Mouse (Mus musculus): ENCODE measurements around the gene Bhlhb9. TPM values are rescaled to one million over a fixed set of nuclear protein-coding genes. Genes with fewer than 3 reads are reported as not detected.

Gene Bhlhb9
- total and polyA plus RNA-seq, 3 experiments: 4.7 to 16.2 (median 9.0) TPM

DNA sequence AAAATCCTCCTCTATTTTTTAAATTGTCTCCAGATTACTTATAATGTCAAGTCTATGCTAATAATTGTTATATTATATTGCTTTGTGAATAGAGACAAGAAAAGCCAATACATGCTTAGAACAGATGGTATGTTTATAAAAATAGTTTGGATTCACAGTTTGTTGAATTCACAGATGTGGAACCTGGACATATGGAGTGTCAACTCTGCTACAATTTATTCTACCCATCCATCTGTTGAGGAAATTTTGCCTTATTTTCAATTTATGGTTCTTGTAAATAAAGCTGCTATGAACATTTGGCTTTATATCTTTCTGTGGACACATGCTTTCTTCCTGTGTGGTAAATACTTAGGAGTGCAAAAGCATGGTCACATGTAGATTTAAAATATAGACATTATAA is 131.2 kb downstream of the Bhlhb9 start:
- no peak for DNase-seq
- Histone ChIP-seq H3K79me2 (replicated peaks; ENCODE audit: control insufficient read depth, insufficient read depth, low read length) (no peaks in the 10 kb centered on the region), H3K36me3 (ENCODE audit: control insufficient read depth, insufficient read depth, low read length) (no peaks in the 10 kb centered on the region), H3K9ac (ENCODE audit: low read depth, low read length) (no peak overlapping the region), H3K27me3 (ENCODE audit: control insufficient read depth, insufficient read depth, low read length) (no peaks in the 10 kb centered on the region), H3K27ac (no peak overlapping the region), H3K4me1 (ENCODE audit: control insufficient read depth, insufficient read depth, low read length) (no peaks in the 10 kb centered on the region), H3K4me3 (no peak overlapping the region)
- TF ChIP-seq CTCF (IDR thresholded peaks at IDR 0.05): no peak
- no peak for TF ChIP-seq POLR2A (IDR thresholded peaks at IDR 0.05; ENCODE audit: insufficient read depth, low read depth, low read length)
- no peak for TF ChIP-seq EP300 (IDR thresholded peaks at IDR 0.05; ENCODE audit: insufficient read depth, low read depth, low read length)
- intact Hi-C loops (cut with DNase I): no loop called here

DNA sequence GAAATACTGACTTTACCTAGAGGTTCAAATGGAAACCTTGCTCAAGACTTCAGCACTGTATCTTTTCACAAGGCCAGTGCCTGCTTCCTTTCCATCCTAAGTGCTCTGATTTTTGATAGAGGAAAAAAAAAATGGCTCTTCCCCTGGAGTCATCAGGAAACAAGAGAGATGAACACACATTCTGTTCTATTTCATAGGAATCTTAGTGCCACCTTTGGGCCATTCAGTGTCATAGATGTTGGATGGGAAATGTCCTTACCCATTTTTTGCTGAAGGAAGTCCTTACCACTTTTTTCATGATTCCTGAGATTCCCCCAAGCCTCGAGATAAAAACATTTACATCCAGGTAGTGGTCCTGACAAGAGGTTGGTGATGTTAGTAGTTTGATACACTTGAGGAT is 139.1 kb downstream of the Bhlhb9 start:
- H3K4me3 ChIP-seq: no peak overlapping the region
- intact Hi-C loops (cut with DNase I): no loop called here
- no peak for DNase-seq
- H3K36me3 ChIP-seq (ENCODE audit: control insufficient read depth, insufficient read depth, low read length): no peaks in the 10 kb centered on the region
- WGBS: 35% methylated on average over 1 of the region's 1 CpGs
- H3K27me3 ChIP-seq (ENCODE audit: control insufficient read depth, insufficient read depth, low read length): no peaks in the 10 kb centered on the region
- no peaks in the 10 kb centered on the region for H3K4me1 ChIP-seq (ENCODE audit: control insufficient read depth, insufficient read depth, low read length)
- no peaks in the 10 kb centered on the region for H3K79me2 ChIP-seq (replicated peaks; ENCODE audit: control insufficient read depth, insufficient read depth, low read length)
- TF ChIP-seq CTCF (IDR thresholded peaks at IDR 0.05) (0 out of 2 replicates have a peak, but pooled peaks have one; percentile 11), EP300 (IDR thresholded peaks at IDR 0.05; ENCODE audit: insufficient read depth, low read depth, low read length) (no peak)
- H3K9ac ChIP-seq (ENCODE audit: low read depth, low read length): no peak overlapping the region
- no peak overlapping the region for H3K27ac ChIP-seq

Small RNA genes lying within 50 kb of the gene (microRNA-seq; reads per million reads assigned to microRNA genes)
- 0 reads per million in 2 experiments for gene Mir1970

Other genes starting within 250 kb of the Bhlhb9 start
- gene Nxf7, start 198.8 kb upstream of the Bhlhb9 start, total RNA-seq (2021): under 1 TPM in 1 of 2 experiments, not detected in 1; 0.13 TPM
- gene Nxf7, start 198.8 kb upstream of the Bhlhb9 start, polyA plus RNA-seq (2012; rRNA removed): not detected in 2 replicates
- not detected for gene Prame, start 169.9 kb upstream of the Bhlhb9 start, total RNA-seq (2021)
- gene Prame, start 169.9 kb upstream of the Bhlhb9 start, polyA plus RNA-seq (2012; rRNA removed): not detected in 2 replicates
- gene Tcp11x2, start 103.8 kb upstream of the Bhlhb9 start, total RNA-seq (2021): not detected
- gene Tcp11x2, start 103.8 kb upstream of the Bhlhb9 start, polyA plus RNA-seq (2012; rRNA removed): not detected in 2 replicates
- not detected for gene Tmsb15a, start 72.3 kb upstream of the Bhlhb9 start, total RNA-seq (2021)
- not detected in 2 replicates for gene Tmsb15a, start 72.3 kb upstream of the Bhlhb9 start, polyA plus RNA-seq (2012; rRNA removed)
- gene Armcx5, start 54.9 kb upstream of the Bhlhb9 start, total RNA-seq (2021): 1 to 10 TPM; 4.9 to 6.5 TPM
- 1.8 and 3.0 TPM in 2 replicates for gene Armcx5, start 54.9 kb upstream of the Bhlhb9 start, polyA plus RNA-seq (2012; rRNA removed)
- gene Gprasp1, start 54.9 kb upstream of the Bhlhb9 start, total RNA-seq (2021): 10 to 100 TPM; 18.3 to 25.0 TPM
- gene Gprasp1, start 54.9 kb upstream of the Bhlhb9 start, polyA plus RNA-seq (2012; rRNA removed): 7.9 and 11.6 TPM in 2 replicates
- 1 to 10 TPM; 1.2 to 3.5 TPM for gene Gprasp2, start 41.4 kb downstream of the Bhlhb9 start, total RNA-seq (2021)
- gene Gprasp2, start 41.4 kb downstream of the Bhlhb9 start, polyA plus RNA-seq (2012; rRNA removed): 1.9 and 2.1 TPM in 2 replicates
- 1 to 10 TPM; 1.4 to 1.6 TPM for gene Arxes2, start 196.2 kb downstream of the Bhlhb9 start, total RNA-seq (2021)
- 3.1 and 3.2 TPM in 2 replicates for gene Arxes2, start 196.2 kb downstream of the Bhlhb9 start, polyA plus RNA-seq (2012; rRNA removed)
- gene Arxes1, start 235.8 kb downstream of the Bhlhb9 start, total RNA-seq (2021): under 1 TPM in 1 of 2 experiments, not detected in 1; 0.16 TPM
- gene Arxes1, start 235.8 kb downstream of the Bhlhb9 start, polyA plus RNA-seq (2012; rRNA removed): 0.44 and 0.53 TPM in 2 replicates

All from heart, adult 2 months (tissue).